Mouse (Mus musculus): ENCODE results near the gene Iqcf3.

Gene Iqcf3

GRCm38 (mm10) chr9:106509356-106509755 is 52.1 kb downstream of the Iqcf3 start:
- DNase-seq (ENCODE audit: low spot score in 2 of 2): peak in 1 of 2 experiments; percentile 2

- DNase-seq (ENCODE audit: low spot score in 2 of 2): peak in 1 of 2 experiments; percentile 1
These were observed 57.2 kb downstream of the Iqcf3 start for GRCm38 (mm10) chr9:106504246-106504645.

GRCm38 (mm10) chr9:106501846-106502245 is 59.6 kb downstream of the Iqcf3 start:
- no peak for DNase-seq (ENCODE audit: low spot score in 2 of 2)

GRCm38 (mm10) chr9:106499667-106500066 is 61.8 kb downstream of the Iqcf3 start, which contains the start of gene Iqcf1:
Iqcf1 (plus strand) TSS chr9:106499967.
- DNase-seq (ENCODE audit: low spot score in 2 of 2): peak in 1 of 2 experiments; percentile 1

- DNase-seq (ENCODE audit: low spot score in 2 of 2): peak in 1 of 2 experiments; percentile 1
These were observed 73.8 kb downstream of the Iqcf3 start for GRCm38 (mm10) chr9:106487602-106488001.

GRCm38 (mm10) chr9:106485076-106485475 is 76.4 kb downstream of the Iqcf3 start:
- peak in 1 of 2 experiments; percentile 3 for DNase-seq (ENCODE audit: low spot score in 2 of 2)

GRCm38 (mm10) chr9:106483606-106484005 is 77.8 kb downstream of the Iqcf3 start:
- DNase-seq (ENCODE audit: low spot score in 2 of 2): peak in 1 of 2 experiments; percentile 2

- peak in 1 of 2 experiments; percentile 2 for DNase-seq (ENCODE audit: low spot score in 2 of 2)
These were observed 78.3 kb downstream of the Iqcf3 start for GRCm38 (mm10) chr9:106483136-106483535.

GRCm38 (mm10) chr9:106482578-106483115 is 78.8 kb downstream of the Iqcf3 start:
- peak in 1 of 2 experiments; percentile 2 for DNase-seq (ENCODE audit: low spot score in 2 of 2)

- DNase-seq (ENCODE audit: low spot score in 2 of 2): peak in 1 of 2 experiments; percentile 3
These were observed 79.8 kb downstream of the Iqcf3 start for GRCm38 (mm10) chr9:106481676-106482075.

GRCm38 (mm10) chr9:106481075-106481474 is 80.4 kb downstream of the Iqcf3 start:
- DNase-seq (ENCODE audit: low spot score in 2 of 2): peak in 1 of 2 experiments; percentile 2

GRCm38 (mm10) chr9:106480541-106480940 is 80.9 kb downstream of the Iqcf3 start:
- peak in 1 of 2 experiments; percentile 3 for DNase-seq (ENCODE audit: low spot score in 2 of 2)

- DNase-seq (ENCODE audit: low spot score in 2 of 2): peak in 1 of 2 experiments; percentile 4
These were observed 83.3 kb downstream of the Iqcf3 start for GRCm38 (mm10) chr9:106478101-106478500.

- no peak for DNase-seq (ENCODE audit: low spot score in 2 of 2)
These were observed 83.8 kb downstream of the Iqcf3 start for GRCm38 (mm10) chr9:106477649-106478048.

- DNase-seq (ENCODE audit: low spot score in 2 of 2): peak; percentile 97 to 98
These were observed 84.4 kb downstream of the Iqcf3 start, which contains the start of gene Parp3 for GRCm38 (mm10) chr9:106476924-106477484. Parp3 (minus strand) TSS chr9:106476949.

GRCm38 (mm10) chr9:106476002-106476923 is 85.2 kb downstream of the Iqcf3 start:
- peak; percentile 9 to 23 for DNase-seq (ENCODE audit: low spot score in 2 of 2)

GRCm38 (mm10) chr9:106475663-106476001 is 85.8 kb downstream of the Iqcf3 start, which contains the start of gene Rrp9:
Rrp9 (plus strand) TSS chr9:106475963.
- DNase-seq (ENCODE audit: low spot score in 2 of 2): no peak

- DNase-seq (ENCODE audit: low spot score in 2 of 2): peak; percentile 2 to 9
These were observed 86.4 kb downstream of the Iqcf3 start for GRCm38 (mm10) chr9:106475046-106475445.

GRCm38 (mm10) chr9:106474456-106474855 is 87.0 kb downstream of the Iqcf3 start:
- peak; percentile 22 to 46 for DNase-seq (ENCODE audit: low spot score in 2 of 2)

- DNase-seq (ENCODE audit: low spot score in 2 of 2): peak; percentile 3 to 4
These were observed 87.7 kb downstream of the Iqcf3 start for GRCm38 (mm10) chr9:106473753-106474105.

GRCm38 (mm10) chr9:106473081-106473752 is 88.2 kb downstream of the Iqcf3 start:
- peak; percentile 1 to 5 for DNase-seq (ENCODE audit: low spot score in 2 of 2)

GRCm38 (mm10) chr9:106472321-106472720 is 89.1 kb downstream of the Iqcf3 start:
- peak in 1 of 2 experiments; percentile 3 for DNase-seq (ENCODE audit: low spot score in 2 of 2)

Data from frontal cortex, postnatal 25 days (tissue).